Mouse (Mus musculus) gonadal fat pad, adult 2 months (tissue): ENCODE data around the gene Ttc39d. TPM values are rescaled to one million over a fixed set of nuclear protein-coding genes. Genes with fewer than 3 reads are reported as not detected.
"Not testable (repeated sequence)": the region's sequence is repeated elsewhere in the genome, so short reads cannot be mapped to it uniquely, and the experiment has no call there.

ENCODE experiments used
- DNase-seq: peaks from one replicate; pipeline ENCODE4 v3.0.0-alpha.2; 2012; ENCODE audit warnings: low read depth
- polyA plus RNA-seq: library from polyadenylated mRNA; depleted of rRNA; stranded (reverse); fragments of >200 nt; gene quantifications from 2 replicates; pipeline ENCODE4 v1.2.3, GENCODE M21; 2012

The Ttc39d gene
- polyA plus RNA-seq, 1 experiment = 0.58 TPM

GRCm38 (mm10) chr17:80193075-80193474 lies 14.2 kb upstream of the Ttc39d start:
- DNase-seq = no peak

- DNase-seq = no peak
Measured at GRCm38 (mm10) chr17:80199160-80199778, 8.0 kb upstream of the Ttc39d start.

GRCm38 (mm10) chr17:80205657-80206056 lies 1.6 kb upstream of the Ttc39d start:
- DNase-seq = no peak

GRCm38 (mm10) chr17:80206301-80206670 lies 974 bp upstream of the Ttc39d start:
- DNase-seq = no peak

- not testable (repeated sequence) for DNase-seq
Measured at GRCm38 (mm10) chr17:80213998-80214397, 6.7 kb downstream of the Ttc39d start.

- no peak for DNase-seq
Measured at GRCm38 (mm10) chr17:80220131-80220530, 12.9 kb downstream of the Ttc39d start.

GRCm38 (mm10) chr17:80221202-80221601 lies 13.9 kb downstream of the Ttc39d start:
- DNase-seq = no peak

GRCm38 (mm10) chr17:80221890-80222628 lies 14.8 kb downstream of the Ttc39d start:
- no peak for DNase-seq

GRCm38 (mm10) chr17:80223829-80224228 lies 16.6 kb downstream of the Ttc39d start:
- no peak for DNase-seq

- no peak for DNase-seq
Measured at GRCm38 (mm10) chr17:80224326-80225116, 17.3 kb downstream of the Ttc39d start, which contains the start of gene Gemin6. Gene Gemin6 (plus strand): TSS chr17:80224441.

- not testable (repeated sequence) for DNase-seq
Measured at GRCm38 (mm10) chr17:80225142-80225541, 17.9 kb downstream of the Ttc39d start.

- DNase-seq = no peak
Measured at GRCm38 (mm10) chr17:80229396-80229795, 22.1 kb downstream of the Ttc39d start.

- no peak for DNase-seq
Measured at GRCm38 (mm10) chr17:80233844-80234243, 26.6 kb downstream of the Ttc39d start.

GRCm38 (mm10) chr17:80234376-80234775 lies 27.1 kb downstream of the Ttc39d start:
- DNase-seq = no peak

- DNase-seq = no peak
Measured at GRCm38 (mm10) chr17:80235477-80235876, 28.2 kb downstream of the Ttc39d start.

GRCm38 (mm10) chr17:80236805-80237204 lies 29.5 kb downstream of the Ttc39d start:
- no peak for DNase-seq

GRCm38 (mm10) chr17:80237475-80237874 lies 30.2 kb downstream of the Ttc39d start:
- DNase-seq = no peak

- DNase-seq = no peak
Measured at GRCm38 (mm10) chr17:80241594-80241993, 34.3 kb downstream of the Ttc39d start.

GRCm38 (mm10) chr17:80243116-80243515 lies 35.9 kb downstream of the Ttc39d start:
- DNase-seq = no peak

GRCm38 (mm10) chr17:80252757-80253525 lies 45.7 kb downstream of the Ttc39d start:
- DNase-seq = no peak

- DNase-seq = no peak
Measured at GRCm38 (mm10) chr17:80254421-80254820, 47.2 kb downstream of the Ttc39d start.

GRCm38 (mm10) chr17:80255208-80255607 lies 47.9 kb downstream of the Ttc39d start:
- DNase-seq = no peak
